Mouse (Mus musculus): ENCODE measurements around the gene Vwa5a. TPM values are rescaled to one million over a fixed set of nuclear protein-coding genes. Genes with fewer than 3 reads are reported as not detected.

Vwa5a gene
- 8.5 and 9.3 TPM in 2 replicates for polyA plus RNA-seq (2015; fragmentation: Nextera tagmentation; extraction: Ambion mirVana)

GRCm38 (mm10) chr9:38718102-38718501, at the start of gene Vwa5a:
Vwa5a (plus strand) TSS chr9:38718268.
- Histone ChIP-seq H3K4me2 (peak within 1 kb of the TSS; percentile 71), H3K9ac (peak within 1 kb of the TSS; percentile 72), H3K4me3 (replicated peaks) (peak within 1 kb of the TSS; percentile 66), H3K9me3 (replicated peaks) (no peaks in the 10 kb centered on the region), H3K36me3 (peaks cover 3% of the 10 kb centered on the region), H3K27ac (peak within 1 kb of the TSS; percentile 45), H3K27me3 (no peaks in the 10 kb centered on the region), H3K4me1 (replicated peaks) (peaks cover 13% of the 10 kb centered on the region)
- DNase-seq, result no peak
- 2% methylated on average over 4 of the region's 4 CpGs for WGBS (ENCODE audit: insufficient replicate concordance)
- ATAC-seq (ENCODE audit: low read depth), result peak; percentile 62; the same call in 1 of the 2 replicates

- WGBS (ENCODE audit: insufficient replicate concordance), result 53% methylated on average over 2 of the region's 2 CpGs
- Histone ChIP-seq H3K4me3 (replicated peaks) (no peak overlapping the region), H3K4me2 (no peak overlapping the region), H3K4me1 (replicated peaks) (no peaks in the 10 kb centered on the region), H3K27me3 (no peaks in the 10 kb centered on the region), H3K36me3 (no peaks in the 10 kb centered on the region), H3K9me3 (replicated peaks) (no peaks in the 10 kb centered on the region), H3K9ac (no peak overlapping the region), H3K27ac (no peak overlapping the region)
- ATAC-seq (ENCODE audit: low read depth), result no peak
- no peak for DNase-seq
These were observed 45.2 kb upstream of the Vwa5a start for GRCm38 (mm10) chr9:38672887-38673286.

- H3K4me2 ChIP-seq, result no peak within 1 kb of the TSS
- 59% methylated on average over 2 of the region's 2 CpGs for WGBS (ENCODE audit: insufficient replicate concordance)
- ATAC-seq (ENCODE audit: low read depth), result no peak
These were observed 43.6 kb upstream of the Vwa5a start, which contains the start of gene Olfr918 for GRCm38 (mm10) chr9:38674501-38674900. Olfr918 (minus strand) TSS chr9:38674601.

GRCm38 (mm10) chr9:38718927-38719441, 916 bp downstream of the Vwa5a start:
- Histone ChIP-seq H3K4me3 (replicated peaks) (peak overlapping the region; percentile 66), H3K4me2 (peak overlapping the region; percentile 71), H3K27ac (peak overlapping the region; percentile 45), H3K27me3 (no peaks in the 10 kb centered on the region), H3K4me1 (replicated peaks) (peaks cover 13% of the 10 kb centered on the region), H3K36me3 (peaks cover 9% of the 10 kb centered on the region), H3K9me3 (replicated peaks) (no peaks in the 10 kb centered on the region), H3K9ac (peak overlapping the region; percentile 72)
- DNase-seq (no peak), ATAC-seq (ENCODE audit: low read depth) (peak; percentile 94)
- 7% methylated on average over 3 of the region's 3 CpGs for WGBS (ENCODE audit: insufficient replicate concordance)

More at GRCm38 (mm10) chr9:38674501-38674900, 43.6 kb upstream of the Vwa5a start, which contains the start of gene Olfr918:
- DNase-seq, result no peak
- Histone ChIP-seq H3K9me3 (replicated peaks) (no peaks in the 10 kb centered on the region), H3K4me1 (replicated peaks) (no peaks in the 10 kb centered on the region), H3K27ac (no peak within 1 kb of the TSS), H3K27me3 (no peaks in the 10 kb centered on the region), H3K4me3 (replicated peaks) (no peak within 1 kb of the TSS), H3K36me3 (no peaks in the 10 kb centered on the region), H3K9ac (no peak within 1 kb of the TSS)

GRCm38 (mm10) chr9:38724044-38724443, 6.0 kb downstream of the Vwa5a start:
- no peak overlapping the region for H3K4me3 ChIP-seq (replicated peaks)
- ATAC-seq (ENCODE audit: low read depth) (no peak), DNase-seq (no peak)
- H3K36me3 ChIP-seq, result peaks cover 13% of the 10 kb centered on the region
- peaks cover 7% of the 10 kb centered on the region for H3K4me1 ChIP-seq (replicated peaks)
- no peak overlapping the region for H3K4me2 ChIP-seq
- no peak overlapping the region for H3K9ac ChIP-seq
- no peak overlapping the region for H3K27ac ChIP-seq
- no peaks in the 10 kb centered on the region for H3K27me3 ChIP-seq
- no peaks in the 10 kb centered on the region for H3K9me3 ChIP-seq (replicated peaks)
- 85% methylated on average over 1 of the region's 1 CpGs for WGBS (ENCODE audit: insufficient replicate concordance)

- no peak overlapping the region for H3K4me2 ChIP-seq
- peaks cover 9% of the 10 kb centered on the region for H3K36me3 ChIP-seq
- DNase-seq (no peak), ATAC-seq (ENCODE audit: low read depth) (no peak)
- no peak overlapping the region for H3K27ac ChIP-seq
- no peaks in the 10 kb centered on the region for H3K9me3 ChIP-seq (replicated peaks)
- 59% methylated on average over 3 of the region's 3 CpGs for WGBS (ENCODE audit: insufficient replicate concordance)
- no peaks in the 10 kb centered on the region for H3K27me3 ChIP-seq
- H3K4me1 ChIP-seq (replicated peaks), result no peaks in the 10 kb centered on the region
- no peak overlapping the region for H3K9ac ChIP-seq
- H3K4me3 ChIP-seq (replicated peaks), result no peak overlapping the region
These were observed 10.2 kb downstream of the Vwa5a start for GRCm38 (mm10) chr9:38728218-38728617.

GRCm38 (mm10) chr9:38741408-38741807, 23.3 kb downstream of the Vwa5a start:
- 32% methylated on average over 1 of the region's 1 CpGs for WGBS (ENCODE audit: insufficient replicate concordance)
- no peak for ATAC-seq (ENCODE audit: low read depth)
- peaks cover 17% of the 10 kb centered on the region for H3K4me1 ChIP-seq (replicated peaks)
- no peaks in the 10 kb centered on the region for H3K9me3 ChIP-seq (replicated peaks)
- no peaks in the 10 kb centered on the region for H3K27me3 ChIP-seq
- DNase-seq, result no peak
- no peak overlapping the region for H3K4me2 ChIP-seq
- H3K27ac ChIP-seq, result no peak overlapping the region
- H3K36me3 ChIP-seq, result 0 out of 2 replicates have a peak, but pooled peaks cover 4% of the 10 kb centered on the region
- no peak overlapping the region for H3K4me3 ChIP-seq (replicated peaks)
- H3K9ac ChIP-seq, result no peak overlapping the region

GRCm38 (mm10) chr9:38744619-38745315, 26.7 kb downstream of the Vwa5a start:
- peaks cover 17% of the 10 kb centered on the region for H3K4me1 ChIP-seq (replicated peaks)
- peak overlapping the region; percentile 32 for H3K4me2 ChIP-seq
- peak overlapping the region; percentile 66 for H3K27ac ChIP-seq
- H3K9me3 ChIP-seq (replicated peaks), result no peaks in the 10 kb centered on the region
- no peak overlapping the region for H3K4me3 ChIP-seq (replicated peaks)
- peak; percentile 51 for DNase-seq
- no peaks in the 10 kb centered on the region for H3K36me3 ChIP-seq
- 41% methylated on average over 4 of the region's 4 CpGs for whole genome bisulfite sequencing (ENCODE audit: insufficient replicate concordance)
- no peak overlapping the region for H3K9ac ChIP-seq
- no peaks in the 10 kb centered on the region for H3K27me3 ChIP-seq
- peak; percentile 100 for ATAC-seq (ENCODE audit: low read depth)

GRCm38 (mm10) chr9:38751999-38752398, 33.9 kb downstream of the Vwa5a start, which contains the start of gene Olfr920:
Olfr920 (plus strand) TSS chr9:38752299.
- DNase-seq, result no peak
- no peak for ATAC-seq (ENCODE audit: low read depth)
- H3K4me1 ChIP-seq (replicated peaks), result no peaks in the 10 kb centered on the region
- H3K27ac ChIP-seq, result no peak within 1 kb of the TSS
- no peaks in the 10 kb centered on the region for H3K9me3 ChIP-seq (replicated peaks)
- WGBS (ENCODE audit: insufficient replicate concordance), result 59% methylated on average over 1 of the region's 1 CpGs
- H3K9ac ChIP-seq, result no peak within 1 kb of the TSS
- H3K4me2 ChIP-seq, result no peak within 1 kb of the TSS
- no peak within 1 kb of the TSS for H3K4me3 ChIP-seq (replicated peaks)
- H3K36me3 ChIP-seq, result no peaks in the 10 kb centered on the region
- no peaks in the 10 kb centered on the region for H3K27me3 ChIP-seq

- Histone ChIP-seq H3K4me1 (replicated peaks) (no peaks in the 10 kb centered on the region), H3K36me3 (no peaks in the 10 kb centered on the region), H3K27ac (no peak within 1 kb of the TSS), H3K9me3 (replicated peaks) (no peaks in the 10 kb centered on the region), H3K9ac (no peak within 1 kb of the TSS), H3K4me3 (replicated peaks) (no peak within 1 kb of the TSS), H3K4me2 (no peak within 1 kb of the TSS), H3K27me3 (no peaks in the 10 kb centered on the region)
- no peak for ATAC-seq (ENCODE audit: low read depth)
- DNase-seq, result no peak
These were observed 54.7 kb downstream of the Vwa5a start, which contains the start of gene Olfr921 for GRCm38 (mm10) chr9:38772768-38773167. Olfr921 (plus strand) TSS chr9:38773068.

- Histone ChIP-seq H3K4me1 (replicated peaks) (no peaks in the 10 kb centered on the region), H3K4me3 (replicated peaks) (no peak overlapping the region), H3K27ac (no peak overlapping the region), H3K4me2 (no peak overlapping the region), H3K9me3 (replicated peaks) (no peaks in the 10 kb centered on the region), H3K36me3 (no peaks in the 10 kb centered on the region), H3K27me3 (no peaks in the 10 kb centered on the region), H3K9ac (no peak overlapping the region)
- no peak for ATAC-seq (ENCODE audit: low read depth)
- no peak for DNase-seq
- WGBS (ENCODE audit: insufficient replicate concordance), result 60% methylated on average over 2 of the region's 2 CpGs
These were observed 74.6 kb downstream of the Vwa5a start for GRCm38 (mm10) chr9:38792689-38793088.

Data from liver, embryonic 13.5 days (tissue).